Mouse (Mus musculus) bone marrow, adult 2 months (tissue): ENCODE measurements around the gene Xlr5b.
"Not testable (repeated sequence)": the region's sequence is repeated elsewhere in the genome, so short reads cannot be mapped to it uniquely, and the experiment has no call there.

Experiments used
- CTCF ChIP-seq: fragments of 200-500 bp; IDR thresholded peaks from 2 replicates; pipeline ENCODE4 v1.5.1; 2011; ENCODE audit warnings: low read length, control low read depth; ENCODE audit not compliant: control insufficient read depth, insufficient read depth
- POLR2A ChIP-seq: fragments of 200-500 bp; IDR thresholded peaks from 2 replicates; pipeline ENCODE4 v1.6.1; 2011; ENCODE audit warnings: low read depth, mild to moderate bottlenecking, control low read depth, low read length, borderline replicate concordance; ENCODE audit not compliant: control insufficient read depth

- TF ChIP-seq CTCF, POLR2A: not testable (repeated sequence)
Measured at GRCm38 (mm10) chrX:73148496-73148895, at the start of gene Xlr5b.
